Mouse (Mus musculus) forebrain, embryonic 14.5 days (tissue): ENCODE measurements around the gene Sema3b. TPM values are rescaled to one million over a fixed set of nuclear protein-coding genes. Genes with fewer than 3 reads are reported as not detected.

Experiments
- ATAC-seq: fragments of 200-750 bp; cut with Nextera tagmentation; 2 replicates; pipeline ENCODE4 v1.8.0; 2017; ENCODE audit warnings: mild to moderate bottlenecking, moderate library complexity
- DNase-seq: peaks from one replicate; pipeline ENCODE4 v3.0.0-alpha.2; 2015; ENCODE audit warnings: low spot score
- H3K27ac ChIP-seq: fragments of 300-500 bp; sonication (generic); 2 replicates; pipeline ENCODE4 v1.5.1; 2014; ENCODE audit warnings: low read depth, mild to moderate bottlenecking, control low read depth, low read length, moderate library complexity
- H3K27me3 ChIP-seq: fragments of 300-500 bp; sonication (generic); replicated peaks from 2 replicates; pipeline ENCODE4 v1.6.1; 2014; ENCODE audit warnings: low read length, control low read depth, mixed read lengths; ENCODE audit not compliant: control insufficient read depth, insufficient read depth
- H3K36me3 ChIP-seq: fragments of 300-500 bp; sonication (generic); 2 replicates; pipeline ENCODE4 v1.6.1; 2014; ENCODE audit warnings: low read length, control low read depth; ENCODE audit not compliant: control insufficient read depth, insufficient read depth
- H3K4me1 ChIP-seq: fragments of 300-500 bp; sonication (generic); 2 replicates; pipeline ENCODE4 v1.6.1; 2014; ENCODE audit warnings: antibody characterized with exemption, low read length, control low read depth; ENCODE audit not compliant: control insufficient read depth, insufficient read depth
- H3K4me2 ChIP-seq: fragments of 300-500 bp; sonication (generic); 2 replicates; pipeline ENCODE4 v1.6.1; 2014; ENCODE audit warnings: mild to moderate bottlenecking, control low read depth, low read length
- H3K4me3 ChIP-seq: fragments of 300-500 bp; sonication (generic); 2 replicates; pipeline ENCODE4 v1.5.1; 2014; ENCODE audit warnings: low read depth, low read length, control low read depth
- H3K9ac ChIP-seq: fragments of 300-500 bp; sonication (generic); 2 replicates; pipeline ENCODE4 v1.6.1; 2014; ENCODE audit warnings: mild to moderate bottlenecking, low read length, control low read depth, moderate library complexity
- H3K9me3 ChIP-seq: fragments of 300-500 bp; sonication (generic); replicated peaks from 2 replicates; pipeline ENCODE4 v1.6.1; 2016; ENCODE audit warnings: low read length, control low read depth, mixed read lengths; ENCODE audit not compliant: control insufficient read depth
- WGBS: fragments of 180-500 bp; shearing (Covaris S2); extraction: QIAGEN DNeasy Blood & Tissue Kit; methylation state at CpG from one replicate; pipeline ENCODE4 v1.1.7; 2014; 5-methylcytosine and 5-hydroxymethylcytosine counted together
- polyA plus RNA-seq: library from polyadenylated mRNA; unstranded; fragments of >200 nt; fragmentation: Nextera tagmentation; extraction: Ambion mirVana; gene quantifications from 2 replicates; pipeline ENCODE4 v1.2.1, GENCODE M21; 2014

The Sema3b gene
- polyA plus RNA-seq, 1 experiment from 2014 or later = 0.85 TPM

DNA sequence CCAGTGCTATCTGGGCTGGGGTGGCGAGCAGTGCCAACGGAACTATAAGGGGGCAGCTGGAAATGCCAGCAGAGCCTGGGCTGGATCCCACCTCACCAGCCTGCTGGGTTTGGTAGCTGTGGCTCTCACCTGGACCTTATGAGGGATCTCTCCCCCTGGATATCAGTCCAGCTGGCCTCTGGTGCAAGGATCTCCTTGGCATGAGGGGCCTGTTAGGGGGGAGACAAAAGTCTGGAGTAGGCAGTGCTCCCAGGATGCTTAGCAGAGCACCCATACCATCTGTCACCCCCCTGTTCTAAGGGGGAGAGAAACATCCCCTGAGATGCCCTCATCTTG lies 36.7 kb downstream of the Sema3b start:
- peaks cover 25% of the 10 kb centered on the region for H3K4me1 ChIP-seq
- no peak overlapping the region for H3K4me3 ChIP-seq
- H3K36me3 ChIP-seq = peaks cover 39% of the 10 kb centered on the region
- no peaks in the 10 kb centered on the region for H3K27me3 ChIP-seq
- no peak overlapping the region for H3K27ac ChIP-seq
- H3K9ac ChIP-seq = no peak overlapping the region
- no peaks in the 10 kb centered on the region for H3K9me3 ChIP-seq
- DNase-seq = no peak
- 97% methylated on average over 2 of the region's 2 CpGs for WGBS
- H3K4me2 ChIP-seq = no peak overlapping the region
- no peak for ATAC-seq

DNA sequence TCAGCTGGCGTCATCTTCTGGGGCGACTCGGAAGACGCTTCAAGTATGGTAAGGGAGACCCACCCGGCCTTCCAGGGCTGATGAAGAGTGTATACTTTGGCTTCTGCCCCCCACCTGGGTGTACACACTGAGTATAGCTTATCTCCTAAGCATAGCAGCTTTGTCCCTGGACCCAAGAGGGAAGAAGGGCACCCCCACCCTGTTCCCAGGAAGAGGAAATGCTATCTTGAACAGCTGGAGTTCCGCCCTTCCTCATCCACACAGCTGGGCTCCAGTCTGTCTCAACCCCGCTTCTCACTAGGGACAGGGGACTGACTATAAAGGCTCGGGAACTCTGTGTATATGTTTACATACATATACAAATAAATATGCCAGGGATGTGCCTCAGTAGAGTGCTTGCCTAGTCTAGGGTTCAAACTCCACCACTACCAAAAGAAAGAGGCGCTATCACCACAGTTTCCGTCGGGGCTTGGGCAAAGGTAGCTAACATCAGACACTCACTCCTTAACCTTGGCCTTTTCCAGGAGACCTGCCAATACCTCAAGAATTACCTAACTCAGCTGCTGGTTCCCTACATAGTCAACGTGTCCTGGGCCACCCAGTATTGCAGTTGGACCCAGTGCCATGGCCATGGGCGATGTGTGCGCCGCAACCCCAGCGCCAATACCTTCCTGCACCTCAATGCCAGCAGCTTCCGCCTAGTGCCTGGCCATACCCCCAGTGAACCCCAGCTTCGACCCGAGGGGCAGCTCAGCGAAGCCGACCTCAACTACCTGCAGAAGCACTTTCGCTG lies 37.3 kb downstream of the Sema3b start:
- Histone ChIP-seq H3K4me2 (no peak overlapping the region), H3K36me3 (peaks cover 39% of the 10 kb centered on the region), H3K27ac (no peak overlapping the region), H3K4me3 (no peak overlapping the region), H3K9ac (no peak overlapping the region), H3K27me3 (no peaks in the 10 kb centered on the region), H3K9me3 (no peaks in the 10 kb centered on the region), H3K4me1 (peaks cover 25% of the 10 kb centered on the region)
- no peak for ATAC-seq
- DNase-seq = no peak
- 94% methylated on average over 22 of the region's 22 CpGs for WGBS

GRCm38 (mm10) chr9:107570845-107571244 lies 38.2 kb downstream of the Sema3b start:
- 92% methylated on average over 21 of the region's 21 CpGs for WGBS
- H3K9me3 ChIP-seq = no peaks in the 10 kb centered on the region
- H3K27ac ChIP-seq = no peak overlapping the region; the same call in 1 of the 2 replicates
- ATAC-seq (no peak), DNase-seq (no peak)
- H3K4me2 ChIP-seq = peak overlapping the region; percentile 92
- H3K27me3 ChIP-seq = no peaks in the 10 kb centered on the region
- peak overlapping the region; percentile 88; the same call in 1 of the 2 replicates for H3K4me3 ChIP-seq
- H3K4me1 ChIP-seq = peaks cover 25% of the 10 kb centered on the region
- peaks cover 46% of the 10 kb centered on the region for H3K36me3 ChIP-seq
- H3K9ac ChIP-seq = peak overlapping the region; percentile 92

DNA sequence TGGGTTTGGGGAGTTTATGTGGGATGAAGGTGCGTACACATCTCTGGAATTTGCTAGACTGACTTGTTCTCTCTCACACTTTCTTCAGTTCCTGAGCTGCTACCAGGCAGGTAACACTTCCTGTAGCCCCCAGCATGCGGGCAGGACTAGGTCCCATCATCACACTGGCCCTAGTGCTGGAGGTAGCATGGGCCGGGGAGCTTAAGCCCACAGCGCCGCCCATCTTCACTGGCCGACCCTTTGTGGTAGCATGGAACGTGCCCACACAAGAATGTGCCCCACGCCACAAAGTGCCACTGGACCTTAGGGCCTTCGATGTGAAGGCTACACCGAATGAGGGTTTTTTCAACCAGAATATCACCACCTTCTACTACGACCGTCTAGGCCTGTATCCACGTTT lies 39.0 kb downstream of the Sema3b start:
- WGBS = 31% methylated on average over 13 of the region's 13 CpGs
- Histone ChIP-seq H3K9ac (peak overlapping the region; percentile 92), H3K4me2 (peak overlapping the region; percentile 92), H3K27ac (peak overlapping the region; percentile 77; the same call in 1 of the 2 replicates), H3K36me3 (peaks cover 52% of the 10 kb centered on the region), H3K9me3 (no peaks in the 10 kb centered on the region), H3K27me3 (no peaks in the 10 kb centered on the region), H3K4me3 (peak overlapping the region; percentile 88), H3K4me1 (peaks cover 25% of the 10 kb centered on the region)
- ATAC-seq (no peak), DNase-seq (no peak)

- Histone ChIP-seq H3K4me3 (peak overlapping the region; percentile 88), H3K27me3 (no peaks in the 10 kb centered on the region), H3K4me1 (peaks cover 25% of the 10 kb centered on the region), H3K27ac (peak overlapping the region; percentile 77), H3K36me3 (peaks cover 54% of the 10 kb centered on the region), H3K9me3 (no peaks in the 10 kb centered on the region), H3K4me2 (peak overlapping the region; percentile 92), H3K9ac (peak overlapping the region; percentile 92)
- DNase-seq = no peak
- peak; percentile 25 for ATAC-seq
- WGBS = 1% methylated on average over 23 of the region's 23 CpGs
Measured at GRCm38 (mm10) chr9:107569270-107569669, 39.8 kb downstream of the Sema3b start.

DNA sequence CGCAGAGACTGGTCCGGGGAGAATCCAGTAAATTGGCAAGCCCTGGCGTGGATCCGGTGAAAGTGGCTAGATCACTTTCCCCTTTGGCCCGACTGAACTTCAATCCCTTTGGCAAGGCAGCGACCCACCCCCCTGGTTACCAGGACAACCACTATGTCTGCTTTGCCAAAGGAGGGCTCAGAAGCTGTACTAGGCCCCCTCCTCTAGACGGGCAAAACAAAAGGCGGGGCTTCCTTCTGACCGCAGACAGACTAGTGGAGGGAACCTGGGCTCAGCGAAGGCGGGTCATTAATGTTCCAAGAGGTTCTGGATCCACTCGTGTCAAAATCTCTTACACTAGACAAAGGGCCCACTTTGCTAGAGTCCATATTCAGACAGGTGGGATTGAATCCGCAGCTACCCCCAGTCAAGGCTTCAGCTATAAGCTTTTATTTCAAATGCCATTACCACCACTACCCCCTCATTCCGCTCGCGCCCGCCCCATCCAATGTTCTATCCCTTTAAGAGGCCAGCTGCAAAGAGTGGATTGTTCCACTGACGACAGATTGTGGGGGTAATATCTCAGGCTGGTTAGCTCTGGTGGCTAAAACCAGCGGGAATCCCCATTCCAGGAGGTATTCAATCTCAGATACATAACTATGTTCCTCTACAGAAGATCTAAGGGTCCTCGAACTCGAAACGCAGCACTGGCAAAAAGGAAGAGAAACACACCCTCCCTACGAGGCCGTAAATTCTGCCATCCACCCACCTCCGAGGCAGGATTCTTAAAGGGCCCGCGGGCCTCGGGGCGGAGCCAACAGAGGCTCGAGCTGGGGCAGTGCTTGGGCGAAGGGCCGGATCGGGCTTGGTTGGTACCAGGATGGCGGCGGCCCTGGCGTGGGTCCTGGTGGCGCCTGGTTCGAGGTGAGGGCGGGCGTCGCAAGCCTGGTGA lies 40.4 kb downstream of the Sema3b start:
- Histone ChIP-seq H3K4me1 (peaks cover 29% of the 10 kb centered on the region), H3K36me3 (peaks cover 51% of the 10 kb centered on the region)
- WGBS = under 1% methylated on average over 41 of the region's 41 CpGs

DNA sequence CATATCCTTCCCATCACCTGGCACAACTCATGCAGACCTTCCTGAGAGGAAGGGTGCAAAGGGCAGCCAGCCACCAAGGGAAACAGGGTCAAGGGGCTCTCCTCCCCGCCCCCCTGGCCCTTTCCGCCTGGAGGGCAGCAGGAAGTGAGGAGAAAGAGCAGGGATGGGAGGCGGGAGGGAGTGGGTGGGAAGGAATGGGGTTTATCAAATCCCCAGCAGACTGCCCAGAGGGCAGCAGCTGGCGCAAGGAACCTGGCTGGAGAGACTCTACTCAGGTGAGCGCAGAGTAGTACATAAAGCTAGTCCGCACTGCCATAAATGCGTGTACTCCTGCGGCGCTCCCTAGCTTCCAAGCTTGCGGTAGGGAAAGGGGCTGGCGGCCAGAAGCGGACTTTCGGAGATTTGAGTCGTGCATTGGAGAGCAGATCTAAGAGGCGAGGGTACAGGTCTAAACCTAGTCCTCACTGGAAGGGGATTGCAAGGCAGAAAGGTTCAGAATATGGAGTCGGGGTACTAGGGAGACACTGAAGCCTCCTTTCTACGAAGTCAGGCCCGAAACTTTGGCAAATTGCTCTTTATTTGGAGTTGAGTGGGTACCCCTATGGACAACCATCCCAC lies 41.2 kb downstream of the Sema3b start, which contains the start of gene Hyal2:
Gene Hyal2 (plus strand): TSS at position 244 of the 618 bp plus-strand sequence.
- WGBS = 4% methylated on average over 18 of the region's 18 CpGs
- Histone ChIP-seq H3K9me3 (no peaks in the 10 kb centered on the region), H3K4me1 (peaks cover 31% of the 10 kb centered on the region), H3K27ac (peak within 1 kb of the TSS; percentile 77), H3K4me3 (peak within 1 kb of the TSS; percentile 88), H3K4me2 (peak within 1 kb of the TSS; percentile 92), H3K27me3 (no peaks in the 10 kb centered on the region), H3K9ac (peak within 1 kb of the TSS; percentile 92), H3K36me3 (peaks cover 43% of the 10 kb centered on the region)
- ATAC-seq = no peak
- no peak for DNase-seq

More for the DNA sequence above, 40.4 kb downstream of the Sema3b start:
- no peaks in the 10 kb centered on the region for H3K9me3 ChIP-seq
- H3K27me3 ChIP-seq = no peaks in the 10 kb centered on the region
- DNase-seq (peak; percentile 95), ATAC-seq (peak; percentile 91)
- H3K9ac ChIP-seq = peak overlapping the region; percentile 92
- H3K4me3 ChIP-seq = peak overlapping the region; percentile 88
- peak overlapping the region; percentile 77 for H3K27ac ChIP-seq
- peak overlapping the region; percentile 92 for H3K4me2 ChIP-seq

GRCm38 (mm10) chr9:107566855-107567254 lies 42.2 kb downstream of the Sema3b start:
- no peaks in the 10 kb centered on the region for H3K9me3 ChIP-seq
- peaks cover 41% of the 10 kb centered on the region for H3K36me3 ChIP-seq
- H3K9ac ChIP-seq = no peak overlapping the region
- DNase-seq = no peak
- H3K27ac ChIP-seq = no peak overlapping the region
- peaks cover 31% of the 10 kb centered on the region for H3K4me1 ChIP-seq
- H3K27me3 ChIP-seq = no peaks in the 10 kb centered on the region
- no peak for ATAC-seq
- no peak overlapping the region for H3K4me2 ChIP-seq
- H3K4me3 ChIP-seq = no peak overlapping the region
- 64% methylated on average over 3 of the region's 3 CpGs for WGBS
